Mouse (Mus musculus) forebrain, embryonic 12.5 days (tissue): ENCODE measurements around the gene Usp46. TPM values are rescaled to one million over a fixed set of nuclear protein-coding genes. Genes with fewer than 3 reads are reported as not detected.

Experiments used
- ATAC-seq: fragments of 200-750 bp; cut with Nextera tagmentation; 2 replicates; pipeline ENCODE4 v1.8.0; 2017; ENCODE audit warnings: moderate TSS enrichment; ENCODE audit not compliant: low FRiP score
- H3K27ac ChIP-seq: fragments of 300-500 bp; sonication (generic); 2 replicates; pipeline ENCODE4 v1.5.1; 2016; ENCODE audit warnings: mild to moderate bottlenecking
- H3K27me3 ChIP-seq: fragments of 300-500 bp; sonication (generic); 2 replicates; pipeline ENCODE4 v1.6.1; 2016; ENCODE audit warnings: mild to moderate bottlenecking
- H3K36me3 ChIP-seq: fragments of 300-500 bp; sonication (generic); replicated peaks from 2 replicates; pipeline ENCODE4 v1.6.1; 2016; ENCODE audit warnings: mild to moderate bottlenecking
- H3K4me1 ChIP-seq: fragments of 300-500 bp; sonication (generic); 2 replicates; pipeline ENCODE4 v1.6.1; 2016
- H3K4me2 ChIP-seq: fragments of 300-500 bp; sonication (generic); 2 replicates; pipeline ENCODE4 v1.6.1; 2016; ENCODE audit warnings: mild to moderate bottlenecking, moderate library complexity
- H3K4me3 ChIP-seq: fragments of 300-500 bp; sonication (generic); replicated peaks from 2 replicates; pipeline ENCODE4 v1.5.1; 2016; ENCODE audit warnings: mild to moderate bottlenecking
- H3K9ac ChIP-seq: fragments of 300-500 bp; sonication (generic); 2 replicates; pipeline ENCODE4 v1.6.1; 2016; ENCODE audit warnings: mild to moderate bottlenecking
- H3K9me3 ChIP-seq: fragments of 300-500 bp; sonication (generic); 2 replicates; pipeline ENCODE4 v1.6.1; 2016
- WGBS: fragments of 180-500 bp; shearing (Covaris S2); methylation state at CpG from one replicate; pipeline ENCODE4 v1.1.7; 2016; 5-methylcytosine and 5-hydroxymethylcytosine counted together
- polyA plus RNA-seq: library from polyadenylated mRNA; unstranded; fragments of >200 nt; fragmentation: Nextera tagmentation; extraction: Ambion mirVana; gene quantifications from 2 replicates; pipeline ENCODE4 v1.2.1, GENCODE M21; 2016

Gene Usp46
- polyA plus RNA-seq, 1 experiment from 2014 or later = 34.1 TPM

DNA sequence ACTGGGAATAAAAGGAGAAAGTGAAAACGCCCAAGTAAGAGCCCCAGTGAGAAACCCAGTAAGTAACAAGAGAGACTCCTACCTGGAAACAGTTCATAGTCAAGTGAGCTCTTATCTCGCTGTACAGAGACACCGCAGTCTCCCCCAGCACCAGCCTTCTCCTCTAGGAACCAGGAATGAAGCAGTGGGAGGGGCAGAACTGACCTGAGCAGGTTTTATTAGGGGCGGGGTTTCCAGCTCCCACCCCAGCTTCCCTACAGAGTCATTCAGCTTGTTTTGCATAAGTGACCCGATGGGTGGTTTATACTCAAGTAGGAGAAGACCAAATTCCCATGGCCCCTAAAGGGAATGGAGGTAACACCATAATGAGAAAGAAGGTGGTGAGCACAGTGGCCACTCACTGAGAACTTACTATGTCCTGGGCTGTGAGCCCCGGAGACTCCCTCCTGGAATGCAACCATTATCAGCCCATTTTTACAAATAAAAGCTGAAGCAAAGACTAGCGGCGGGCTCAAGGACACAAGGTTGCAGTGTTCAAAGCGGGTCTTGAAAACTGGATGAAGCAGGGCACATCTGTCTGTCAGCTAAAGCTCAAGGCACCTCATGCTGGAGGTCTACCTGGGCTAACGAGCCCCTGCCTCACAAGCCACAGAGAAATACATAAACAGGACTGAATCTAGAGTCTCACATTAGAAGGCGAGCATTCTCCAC is 2.5 kb downstream of the Usp46 start:
- H3K9me3 ChIP-seq = no peaks in the 10 kb centered on the region
- no peaks in the 10 kb centered on the region for H3K36me3 ChIP-seq
- no peak overlapping the region for H3K27ac ChIP-seq
- 43% methylated on average over 11 of the region's 11 CpGs for WGBS
- H3K4me3 ChIP-seq = no peak overlapping the region
- ATAC-seq = no peak
- H3K9ac ChIP-seq = no peak overlapping the region
- peak overlapping the region; percentile 80 for H3K4me2 ChIP-seq
- no peaks in the 10 kb centered on the region for H3K27me3 ChIP-seq
- H3K4me1 ChIP-seq = peaks cover 35% of the 10 kb centered on the region

DNA sequence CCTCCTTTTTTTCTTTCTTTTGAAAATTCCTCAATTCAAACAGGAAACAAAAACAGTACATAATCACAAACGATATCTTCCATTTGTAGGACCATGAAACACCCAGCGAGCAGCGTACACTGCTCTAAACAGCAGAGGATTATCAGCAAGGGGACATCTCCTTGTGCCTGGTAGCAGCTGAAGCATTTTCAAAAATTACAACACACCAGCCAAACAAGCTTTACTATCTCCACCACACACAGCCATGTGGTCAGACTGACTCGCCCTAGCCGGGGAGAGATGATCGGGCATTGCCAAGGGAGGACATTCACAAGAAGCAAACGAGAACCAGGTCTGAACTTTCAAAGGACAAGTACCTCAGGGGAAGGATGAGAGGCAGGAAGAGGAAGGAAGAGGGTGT is 3.4 kb downstream of the Usp46 start:
- Histone ChIP-seq H3K9me3 (no peaks in the 10 kb centered on the region), H3K4me3 (no peak overlapping the region), H3K27me3 (no peaks in the 10 kb centered on the region), H3K36me3 (no peaks in the 10 kb centered on the region), H3K9ac (no peak overlapping the region), H3K4me1 (peaks cover 35% of the 10 kb centered on the region), H3K4me2 (no peak overlapping the region), H3K27ac (no peak overlapping the region)
- WGBS = 84% methylated on average over 7 of the region's 7 CpGs
- ATAC-seq = no peak

DNA sequence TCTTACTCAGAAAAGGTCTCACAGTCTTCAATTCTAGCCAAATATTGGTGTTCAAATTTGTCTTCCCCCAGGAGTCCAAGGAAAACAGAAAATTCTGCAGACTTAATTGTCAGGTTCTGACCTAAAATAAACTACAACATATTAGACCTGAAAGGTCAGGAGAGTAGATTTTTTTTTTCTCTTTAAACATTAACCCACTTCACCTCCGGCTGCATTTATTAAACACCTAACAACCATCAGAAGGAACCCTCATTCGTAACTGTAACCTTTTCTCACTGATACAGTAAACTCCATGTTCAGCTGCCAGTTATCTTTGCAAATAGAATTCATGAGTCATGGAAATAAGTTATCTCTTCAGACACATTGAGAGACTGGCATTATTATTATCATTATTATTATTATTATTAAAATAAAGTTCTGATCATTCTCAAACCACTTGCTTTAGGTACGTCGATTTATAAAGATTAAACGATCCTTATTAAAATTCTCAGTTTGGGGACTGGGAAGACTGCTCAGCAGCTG is 4.9 kb downstream of the Usp46 start:
- no peaks in the 10 kb centered on the region for H3K27me3 ChIP-seq
- no peak overlapping the region for H3K4me2 ChIP-seq
- H3K9ac ChIP-seq = no peak overlapping the region
- WGBS = 97% methylated on average over 5 of the region's 5 CpGs
- no peak for ATAC-seq
- no peaks in the 10 kb centered on the region for H3K9me3 ChIP-seq
- no peaks in the 10 kb centered on the region for H3K36me3 ChIP-seq
- H3K27ac ChIP-seq = no peak overlapping the region
- H3K4me3 ChIP-seq = no peak overlapping the region
- peaks cover 30% of the 10 kb centered on the region for H3K4me1 ChIP-seq

DNA sequence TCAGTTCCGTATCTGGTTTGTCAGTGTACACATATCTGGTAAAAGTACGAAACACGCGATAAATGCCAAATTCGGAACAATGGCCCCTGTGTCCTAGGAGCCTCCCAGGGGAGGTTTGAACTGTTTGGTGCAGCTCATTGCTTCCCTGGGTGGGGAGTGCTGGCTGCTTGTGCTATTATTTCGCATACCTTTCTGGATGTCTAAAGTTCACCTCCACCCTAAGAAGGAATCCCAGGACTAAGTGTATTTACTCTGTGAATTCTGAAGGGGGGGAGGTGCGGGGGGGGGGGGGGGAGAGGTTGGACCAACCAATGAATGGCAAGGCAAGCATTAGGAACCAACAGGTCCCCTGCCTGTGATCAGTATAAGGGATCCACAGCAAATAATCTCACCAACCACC is 6.0 kb downstream of the Usp46 start:
- ATAC-seq = no peak
- whole genome bisulfite sequencing = 96% methylated on average over 6 of the region's 7 CpGs
- H3K27ac ChIP-seq = no peak overlapping the region

DNA sequence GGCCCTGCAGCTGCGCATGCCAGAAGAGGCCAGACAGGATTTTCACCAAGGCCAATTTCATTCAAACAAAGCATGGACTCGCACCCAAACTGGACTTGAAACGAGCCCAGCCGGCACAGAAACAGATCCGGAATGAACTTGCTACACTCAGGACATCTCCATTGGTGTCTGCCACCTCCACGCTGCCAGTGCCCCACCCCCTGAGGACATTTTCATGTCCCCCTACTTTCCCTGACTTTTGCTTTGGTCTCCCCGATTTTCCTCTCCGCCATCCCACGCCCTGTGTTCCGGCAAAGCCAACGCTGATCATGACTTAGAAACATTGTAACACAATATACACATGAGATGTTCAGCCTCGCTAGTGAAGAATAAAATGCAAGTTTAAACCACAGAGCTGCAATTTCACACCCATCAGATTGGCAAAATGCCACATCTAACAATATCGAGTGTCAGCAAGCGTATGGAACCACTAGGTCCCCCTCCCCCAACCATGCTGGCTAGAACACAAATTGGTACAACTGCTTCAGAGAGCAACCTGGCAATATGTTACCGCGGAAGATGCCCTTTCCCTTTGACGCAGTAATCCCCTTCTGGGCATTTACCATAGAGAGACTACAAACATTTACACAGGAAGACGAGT is 6.7 kb downstream of the Usp46 start:
- H3K27me3 ChIP-seq = no peaks in the 10 kb centered on the region
- H3K4me3 ChIP-seq = no peak overlapping the region
- no peak; the same call in 1 of the 2 replicates for ATAC-seq
- WGBS = 83% methylated on average over 18 of the region's 18 CpGs
- H3K27ac ChIP-seq = peak overlapping the region; percentile 25; the same call in 1 of the 2 replicates
- no peak overlapping the region for H3K4me2 ChIP-seq
- no peaks in the 10 kb centered on the region for H3K9me3 ChIP-seq
- no peaks in the 10 kb centered on the region for H3K36me3 ChIP-seq
- peaks cover 18% of the 10 kb centered on the region for H3K4me1 ChIP-seq
- no peak overlapping the region for H3K9ac ChIP-seq

More for the DNA sequence above, 6.0 kb downstream of the Usp46 start:
- H3K4me2 ChIP-seq = no peak overlapping the region
- no peak overlapping the region for H3K4me3 ChIP-seq
- H3K36me3 ChIP-seq = no peaks in the 10 kb centered on the region
- peaks cover 26% of the 10 kb centered on the region for H3K4me1 ChIP-seq
- H3K9ac ChIP-seq = no peak overlapping the region
- H3K27me3 ChIP-seq = no peaks in the 10 kb centered on the region
- H3K9me3 ChIP-seq = no peaks in the 10 kb centered on the region

DNA sequence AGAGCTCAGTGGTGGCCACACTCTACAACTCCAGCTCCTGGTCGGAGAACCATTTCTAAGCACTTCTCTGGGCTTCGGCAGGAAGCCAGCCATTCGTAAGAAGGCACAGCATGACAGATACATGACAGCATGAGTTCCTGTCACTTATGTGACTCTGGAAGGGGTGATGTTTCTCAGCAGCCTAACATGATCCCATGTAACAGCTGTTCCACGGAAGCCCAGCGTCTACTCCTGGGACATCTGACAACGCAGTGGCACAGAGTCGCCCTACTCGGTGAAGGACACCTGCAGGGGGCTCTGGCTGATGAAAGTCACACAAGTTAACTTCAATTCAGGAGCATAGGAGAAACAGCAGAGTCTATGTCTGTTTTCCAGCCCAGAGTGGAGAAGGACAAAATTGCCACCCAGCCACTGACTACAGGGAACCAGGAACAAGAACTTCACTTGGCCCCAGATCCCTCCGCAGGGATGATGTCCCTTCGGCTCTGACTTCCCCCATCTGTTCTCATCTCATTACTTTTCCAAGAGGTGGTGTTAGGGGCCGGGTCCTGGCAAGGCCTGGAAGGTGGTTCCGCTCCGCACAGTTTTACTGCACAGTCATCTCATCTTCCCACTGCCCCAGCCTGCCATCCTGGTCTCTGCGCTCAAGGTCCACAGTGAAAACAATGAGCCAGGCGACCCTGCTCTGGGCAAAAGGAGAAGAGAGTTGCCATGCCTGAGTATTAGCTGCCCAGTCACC is 15.9 kb downstream of the Usp46 start:
- Histone ChIP-seq H3K36me3 (0 out of 2 replicates have a peak, but pooled peaks cover 5% of the 10 kb centered on the region), H3K9me3 (no peaks in the 10 kb centered on the region), H3K27ac (no peak overlapping the region), H3K27me3 (no peaks in the 10 kb centered on the region), H3K9ac (no peak overlapping the region), H3K4me3 (no peak overlapping the region), H3K4me1 (no peaks in the 10 kb centered on the region), H3K4me2 (no peak overlapping the region)
- ATAC-seq = no peak
- WGBS = 94% methylated on average over 15 of the region's 15 CpGs

DNA sequence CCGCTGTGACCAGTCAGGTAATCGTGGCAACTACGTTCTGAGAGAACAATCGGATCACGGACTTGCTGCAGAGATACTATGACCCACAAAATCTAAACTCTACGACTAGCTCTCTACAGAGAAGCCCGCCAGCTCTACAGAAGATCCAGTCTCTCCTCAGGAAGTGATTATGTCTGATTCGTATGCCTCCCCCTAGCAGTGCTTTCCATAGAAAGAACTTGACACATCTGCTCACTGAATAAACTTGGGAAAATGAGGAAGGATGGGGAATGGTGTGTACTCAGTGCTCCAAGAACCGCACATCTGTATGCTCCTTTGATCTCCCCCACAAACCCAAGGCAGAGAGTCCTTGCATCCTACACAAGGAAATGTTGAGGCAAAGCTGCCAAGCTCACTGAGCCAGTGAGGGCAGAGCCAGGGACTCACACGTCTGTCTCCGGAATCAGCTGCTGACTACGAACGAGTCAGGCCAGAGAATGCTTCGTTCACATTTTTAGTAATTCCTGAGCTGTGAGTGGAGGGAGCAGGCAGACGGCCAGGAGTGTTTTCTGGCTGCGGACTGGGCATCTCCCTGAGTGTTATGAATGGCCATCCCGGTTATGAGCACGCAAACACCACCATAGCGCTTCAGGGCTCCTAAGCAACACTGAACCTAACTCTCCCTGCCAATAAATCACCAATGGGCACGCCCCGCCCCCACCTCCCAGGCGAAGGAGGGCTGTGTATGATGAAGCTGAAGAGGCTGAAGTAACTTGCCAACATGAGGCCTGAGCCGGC is 16.6 kb downstream of the Usp46 start:
- H3K9me3 ChIP-seq = no peaks in the 10 kb centered on the region
- H3K9ac ChIP-seq = no peak overlapping the region
- WGBS = 94% methylated on average over 23 of the region's 23 CpGs
- H3K36me3 ChIP-seq = 0 out of 2 replicates have a peak, but pooled peaks cover 5% of the 10 kb centered on the region
- no peak overlapping the region for H3K4me2 ChIP-seq
- no peaks in the 10 kb centered on the region for H3K4me1 ChIP-seq
- no peaks in the 10 kb centered on the region for H3K27me3 ChIP-seq
- ATAC-seq = no peak
- no peak overlapping the region for H3K27ac ChIP-seq
- H3K4me3 ChIP-seq = no peak overlapping the region

DNA sequence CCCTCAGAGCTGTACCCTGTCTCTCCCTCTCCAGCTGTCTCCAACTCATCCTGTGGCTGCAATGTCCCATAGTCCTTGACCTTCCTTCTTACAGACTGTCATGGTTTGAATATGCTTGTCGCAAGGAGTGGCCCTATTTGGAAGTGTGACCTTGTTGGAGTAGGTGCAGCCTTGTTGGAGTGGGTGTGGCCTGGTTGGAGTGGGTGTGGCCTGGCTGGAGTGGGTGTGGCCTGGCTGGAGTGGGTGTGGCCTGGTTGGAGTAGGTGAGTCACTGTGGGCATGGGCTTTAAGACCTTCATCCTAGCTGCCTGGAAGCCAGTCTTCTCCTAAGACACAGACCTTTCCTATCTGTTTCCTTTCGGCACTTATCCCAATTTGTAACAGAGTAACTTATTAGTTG is 17.3 kb downstream of the Usp46 start:
- Histone ChIP-seq H3K4me1 (peaks cover 1% of the 10 kb centered on the region; the same call in 1 of the 2 replicates), H3K9ac (no peak overlapping the region), H3K4me3 (no peak overlapping the region), H3K27me3 (no peaks in the 10 kb centered on the region), H3K4me2 (no peak overlapping the region), H3K9me3 (no peaks in the 10 kb centered on the region), H3K27ac (no peak overlapping the region), H3K36me3 (0 out of 2 replicates have a peak, but pooled peaks cover 5% of the 10 kb centered on the region)
- ATAC-seq = no peak
- 98% methylated on average over 2 of the region's 2 CpGs for WGBS

DNA sequence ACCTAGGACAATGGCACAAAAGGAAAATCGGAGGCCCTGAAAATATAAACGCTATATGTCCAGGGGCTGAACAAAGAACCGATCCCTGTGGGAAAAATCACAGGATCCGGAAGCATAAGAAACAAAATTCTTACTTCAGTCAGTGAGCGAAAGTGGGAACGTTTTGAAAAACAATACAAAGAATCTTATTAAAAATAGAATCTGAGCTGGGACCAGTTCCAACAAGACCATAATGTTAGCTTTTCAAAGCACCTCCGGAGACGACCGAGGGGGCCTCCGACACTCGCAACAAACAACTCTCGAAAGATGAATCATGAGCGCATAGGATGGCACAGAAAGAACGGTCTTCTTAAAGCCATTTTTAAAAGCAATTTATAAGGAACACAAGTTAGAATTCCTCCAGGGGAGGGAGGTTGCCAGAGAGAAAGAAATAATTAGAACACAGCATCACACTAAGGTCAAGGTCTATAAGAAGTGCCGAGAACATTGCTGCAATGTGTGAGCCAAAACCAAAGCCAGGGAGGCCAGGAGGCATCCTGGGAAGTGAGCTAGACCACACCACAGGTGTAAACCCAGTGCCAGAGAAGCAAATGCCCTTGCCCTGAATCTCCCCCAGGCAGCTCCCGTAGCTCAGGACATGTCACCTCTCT is 19.3 kb downstream of the Usp46 start:
- no peak for ATAC-seq
- Histone ChIP-seq H3K9ac (no peak overlapping the region), H3K4me1 (peaks cover 18% of the 10 kb centered on the region), H3K27me3 (no peaks in the 10 kb centered on the region), H3K4me3 (no peak overlapping the region), H3K27ac (no peak overlapping the region), H3K4me2 (no peak overlapping the region), H3K9me3 (no peaks in the 10 kb centered on the region), H3K36me3 (0 out of 2 replicates have a peak, but pooled peaks cover 5% of the 10 kb centered on the region)
- 90% methylated on average over 16 of the region's 16 CpGs for WGBS

DNA sequence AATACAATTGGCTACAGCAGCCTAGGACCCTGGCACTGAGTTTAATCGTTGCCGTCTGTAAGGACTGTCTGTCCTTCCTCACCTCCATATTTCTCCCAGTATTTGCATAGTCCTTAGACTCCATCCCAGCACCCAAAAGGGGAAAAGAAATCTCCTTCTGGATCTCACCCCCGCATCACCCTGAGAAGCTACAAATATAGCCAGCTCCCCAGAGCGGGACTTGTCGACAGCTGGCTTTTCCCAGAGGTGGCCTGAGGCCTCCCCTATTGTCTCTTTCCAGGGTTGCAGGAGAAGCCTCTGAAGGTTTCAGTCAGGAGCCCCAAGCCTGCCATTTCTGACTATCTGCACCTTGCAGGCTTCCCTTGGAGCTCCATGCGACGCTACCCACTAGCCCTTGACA is 23.6 kb downstream of the Usp46 start:
- peaks cover 25% of the 10 kb centered on the region for H3K4me1 ChIP-seq
- 78% methylated on average over 7 of the region's 7 CpGs for WGBS

DNA sequence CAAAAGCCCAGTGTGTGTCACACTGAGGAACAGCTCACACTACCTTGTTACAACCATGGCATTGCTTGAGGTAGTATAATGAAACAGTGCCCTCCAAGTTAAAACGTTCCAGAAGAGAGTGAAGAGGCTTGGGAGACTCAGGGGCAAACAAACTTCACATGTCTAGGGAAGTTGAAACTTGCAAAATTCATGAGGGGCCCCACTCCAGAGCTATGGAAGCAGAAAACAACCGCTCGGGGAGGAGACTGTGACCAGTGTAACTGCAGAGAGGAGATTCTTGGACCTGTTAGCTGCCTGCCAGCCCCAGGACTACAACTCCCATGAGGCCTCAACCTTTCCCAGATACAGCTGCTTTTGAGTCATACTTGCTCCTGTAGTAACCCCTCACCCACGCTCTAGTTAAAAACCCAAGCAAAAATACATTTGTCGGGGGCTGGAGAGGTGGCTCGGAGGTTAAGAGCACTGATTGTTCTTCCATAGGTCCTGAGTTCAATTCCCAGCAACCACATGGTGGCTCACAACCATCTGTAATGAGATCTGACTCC is 25.4 kb downstream of the Usp46 start:
- H3K9ac ChIP-seq = no peak overlapping the region
- no peak for ATAC-seq
- H3K4me1 ChIP-seq = peaks cover 25% of the 10 kb centered on the region
- no peak overlapping the region for H3K4me2 ChIP-seq
- no peaks in the 10 kb centered on the region for H3K27me3 ChIP-seq
- no peak overlapping the region for H3K4me3 ChIP-seq
- 75% methylated on average over 6 of the region's 6 CpGs for WGBS
- H3K36me3 ChIP-seq = no peaks in the 10 kb centered on the region
- no peak overlapping the region for H3K27ac ChIP-seq
- H3K9me3 ChIP-seq = no peaks in the 10 kb centered on the region

More for the DNA sequence above, 23.6 kb downstream of the Usp46 start:
- H3K4me2 ChIP-seq = no peak overlapping the region
- 0 out of 2 replicates have a peak, but pooled peaks cover 5% of the 10 kb centered on the region for H3K36me3 ChIP-seq
- H3K9me3 ChIP-seq = no peaks in the 10 kb centered on the region
- H3K27ac ChIP-seq = no peak overlapping the region
- no peak for ATAC-seq
- H3K27me3 ChIP-seq = no peaks in the 10 kb centered on the region
- no peak overlapping the region for H3K9ac ChIP-seq
- no peak overlapping the region for H3K4me3 ChIP-seq
